Mouse (Mus musculus) right cerebral cortex, postnatal 14 days (tissue): ENCODE data around the gene Arhgap28.

Source experiments
- DNase-seq: peaks from one replicate; pipeline ENCODE4 v3.0.0; 2022

The Arhgap28 gene

DNA sequence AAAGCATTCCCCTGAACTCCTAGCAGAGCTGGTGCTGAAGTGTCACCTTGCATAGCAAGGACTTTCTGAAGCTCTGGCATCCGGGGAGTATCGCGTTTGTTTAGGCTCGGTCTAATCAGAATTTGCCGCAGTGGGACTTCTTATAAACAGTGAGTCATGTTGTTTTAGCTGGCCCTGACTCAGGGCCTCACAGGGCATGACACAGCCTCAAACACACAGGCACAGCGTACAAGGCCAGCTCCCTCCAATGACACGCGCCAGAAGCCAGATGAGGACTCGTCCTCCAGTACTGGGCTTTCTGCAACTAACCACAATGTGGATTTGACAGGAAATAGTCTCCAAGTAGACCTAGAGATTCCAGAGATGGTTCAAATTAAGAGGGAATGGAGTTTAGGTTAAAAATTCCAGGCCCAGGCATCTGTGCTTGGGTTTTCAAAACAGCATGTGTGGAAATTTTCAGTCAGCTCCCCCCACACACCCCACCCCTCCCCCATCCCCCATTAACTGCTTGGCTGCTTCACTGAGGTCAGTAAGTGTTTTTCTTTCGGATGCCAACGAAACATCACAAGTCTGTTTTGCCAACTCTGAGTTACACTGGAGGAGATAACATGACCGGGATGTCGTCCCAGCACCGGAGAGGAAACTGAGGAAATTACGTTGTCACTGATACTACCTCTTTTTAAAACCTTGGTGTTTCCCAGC lies 14.8 kb downstream of the Arhgap28 start:
- DNase-seq: no peak

DNA sequence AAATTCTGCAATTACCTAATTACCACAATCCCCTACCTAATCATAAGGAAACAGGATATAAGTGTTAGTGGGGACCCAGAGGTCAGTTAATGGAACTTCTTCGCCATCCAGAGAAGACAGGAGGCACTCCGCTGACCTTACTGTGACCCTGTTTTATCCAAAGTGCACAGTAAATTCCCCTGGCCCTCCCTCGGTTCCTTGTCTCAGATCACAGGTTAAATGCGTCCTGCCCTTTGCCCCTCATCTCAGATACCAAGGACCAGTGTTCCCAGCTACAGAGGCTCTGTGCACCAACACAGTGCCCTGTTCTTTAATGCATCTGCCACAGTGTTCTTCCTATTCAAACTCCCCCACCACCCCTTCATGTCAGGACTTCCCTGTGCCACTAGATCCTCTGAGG lies 18.4 kb downstream of the Arhgap28 start:
- no peak for DNase-seq

DNA sequence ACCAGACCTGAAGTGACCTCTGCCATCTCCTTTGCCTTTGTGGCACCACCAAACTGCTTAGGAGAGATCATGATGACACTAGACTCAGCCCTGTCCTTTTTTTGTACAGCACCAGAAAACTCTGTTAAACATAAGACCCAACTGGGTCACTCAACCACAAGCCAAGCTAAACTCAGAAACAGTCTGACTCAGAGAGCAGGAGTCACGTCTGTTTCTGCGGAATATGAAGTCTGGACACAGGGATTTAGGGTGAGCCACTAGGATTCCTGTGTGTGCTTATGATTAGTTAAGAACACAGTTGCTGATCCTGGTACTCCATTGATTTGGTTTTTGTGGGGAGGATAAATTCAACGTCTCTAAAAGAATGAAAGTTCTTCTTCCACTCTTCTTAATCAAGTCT lies 23.3 kb downstream of the Arhgap28 start:
- DNase-seq: no peak

DNA sequence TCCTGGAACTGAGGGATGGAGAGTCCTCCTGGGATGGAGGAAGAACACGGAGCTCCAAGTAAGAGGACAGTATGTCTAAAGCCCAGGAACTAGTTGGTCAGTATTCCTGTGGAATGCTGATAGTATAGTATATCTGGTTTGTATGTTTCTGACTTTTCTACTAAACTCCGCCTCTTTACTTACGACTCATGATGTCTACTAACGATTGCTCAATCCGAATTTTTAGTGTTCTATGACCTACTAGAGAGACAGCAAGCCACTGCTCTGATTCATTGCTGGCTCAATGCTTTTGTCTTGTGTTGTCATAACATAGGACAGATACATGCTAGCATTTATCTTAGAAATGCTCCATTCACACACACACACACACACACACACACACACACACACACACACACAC lies 24.7 kb downstream of the Arhgap28 start:
- DNase-seq: no peak

DNA sequence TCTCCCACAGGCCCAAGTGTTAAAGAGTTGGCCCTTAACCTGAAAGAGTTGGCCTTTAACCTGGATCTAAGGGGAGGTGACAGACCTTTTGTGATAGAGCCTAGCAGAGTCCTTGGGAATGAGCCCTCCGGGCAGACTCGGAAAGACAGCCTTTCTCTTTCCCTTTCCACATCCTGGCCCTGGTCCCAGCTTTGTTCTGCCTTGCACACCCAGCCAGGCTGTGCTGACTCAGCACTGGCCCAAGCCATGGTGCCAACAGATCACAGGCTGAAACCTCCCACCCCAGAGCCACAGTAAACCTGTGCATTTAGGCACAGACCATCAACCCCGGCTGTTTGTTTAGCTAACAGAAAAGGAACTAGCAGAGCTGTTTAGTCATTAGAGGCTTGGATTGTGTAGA lies 25.1 kb downstream of the Arhgap28 start:
- DNase-seq: no peak

DNA sequence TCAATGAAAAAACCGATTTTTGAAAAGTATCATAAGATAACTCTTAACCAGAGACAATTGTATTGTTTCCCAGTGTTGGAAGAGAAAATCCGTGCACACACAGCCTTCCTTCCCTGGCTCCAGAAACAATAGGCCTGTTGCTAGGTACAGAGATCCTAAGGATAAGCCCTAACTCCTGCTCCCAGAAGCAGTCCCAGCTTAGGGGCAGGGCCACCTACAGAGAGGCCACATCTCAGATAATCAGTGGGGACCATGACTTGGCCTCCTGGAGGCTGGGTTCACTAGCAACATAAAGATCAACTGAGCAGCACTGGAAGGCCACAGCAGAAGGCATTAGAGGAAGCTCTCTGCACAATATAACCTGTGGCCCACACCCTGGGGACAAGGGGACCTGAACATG lies 27.5 kb downstream of the Arhgap28 start:
- no peak for DNase-seq

DNA sequence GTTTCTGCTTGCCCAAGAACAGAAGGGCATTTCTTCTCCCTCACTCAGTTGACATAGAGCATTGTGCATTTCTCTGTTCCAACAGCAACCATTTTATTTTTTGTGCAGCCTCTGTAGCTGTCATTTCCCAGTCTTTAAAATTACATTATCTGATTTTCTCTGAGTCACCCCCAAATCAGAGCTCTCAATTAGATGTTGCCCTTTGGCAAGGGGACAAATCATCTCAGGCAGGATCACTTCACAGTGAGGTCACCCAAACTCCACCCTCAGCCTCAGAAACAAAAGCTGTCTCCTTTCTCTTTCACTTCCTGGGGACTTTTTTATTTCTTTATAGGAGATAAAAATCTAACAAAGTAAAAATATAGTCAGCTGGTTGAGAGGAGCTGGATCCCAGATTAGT lies 27.9 kb downstream of the Arhgap28 start:
- DNase-seq: no peak

DNA sequence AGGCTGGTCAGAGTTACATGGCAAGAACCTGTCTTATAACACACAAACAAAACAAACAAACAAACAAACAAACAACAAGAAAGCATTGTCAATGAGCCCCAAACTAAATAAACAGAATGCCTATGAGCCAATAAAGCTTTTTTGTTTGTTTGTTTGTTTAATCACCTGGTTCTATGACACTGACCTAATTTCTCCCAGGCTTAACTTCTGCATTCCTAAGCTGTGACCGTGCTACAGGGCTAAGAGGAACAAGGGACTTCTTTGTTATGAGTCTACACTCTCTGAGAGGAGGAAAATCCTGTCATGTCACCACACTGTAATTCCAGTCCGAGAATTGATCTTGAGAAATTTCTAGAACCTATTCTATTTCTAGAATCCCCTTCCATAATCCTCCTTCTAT lies 29.2 kb downstream of the Arhgap28 start:
- no peak for DNase-seq

DNA sequence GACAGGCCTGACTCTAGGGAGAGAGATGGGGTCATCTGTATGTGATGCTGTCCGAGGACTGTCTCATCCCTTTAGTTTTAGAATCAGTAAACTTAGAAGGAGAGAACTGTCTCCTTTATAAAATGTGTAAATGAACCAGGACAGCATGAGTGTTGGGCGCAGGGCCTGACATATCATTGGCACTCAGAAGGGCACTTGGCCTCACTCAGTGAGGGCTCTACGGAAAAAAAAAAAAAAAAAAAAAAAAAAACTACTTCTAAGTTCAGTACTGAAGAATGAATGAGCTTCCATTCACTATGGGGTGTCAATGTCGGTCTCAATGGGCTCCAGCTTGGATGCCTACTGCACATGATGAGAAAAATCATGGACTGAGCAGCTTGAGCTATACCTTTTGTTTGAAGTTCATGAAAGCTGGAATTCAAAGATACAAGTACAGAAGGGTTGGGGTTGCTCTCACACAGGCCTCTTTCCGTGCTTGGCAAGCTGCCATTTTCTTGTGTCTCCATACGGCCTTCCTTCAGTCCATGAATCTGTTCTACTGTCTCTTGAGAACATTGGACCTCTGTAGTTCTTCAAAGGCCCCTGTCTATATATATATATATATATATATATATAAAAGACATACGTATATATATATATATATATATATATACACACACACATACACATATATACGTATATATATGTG lies 36.9 kb downstream of the Arhgap28 start:
- no peak for DNase-seq

DNA sequence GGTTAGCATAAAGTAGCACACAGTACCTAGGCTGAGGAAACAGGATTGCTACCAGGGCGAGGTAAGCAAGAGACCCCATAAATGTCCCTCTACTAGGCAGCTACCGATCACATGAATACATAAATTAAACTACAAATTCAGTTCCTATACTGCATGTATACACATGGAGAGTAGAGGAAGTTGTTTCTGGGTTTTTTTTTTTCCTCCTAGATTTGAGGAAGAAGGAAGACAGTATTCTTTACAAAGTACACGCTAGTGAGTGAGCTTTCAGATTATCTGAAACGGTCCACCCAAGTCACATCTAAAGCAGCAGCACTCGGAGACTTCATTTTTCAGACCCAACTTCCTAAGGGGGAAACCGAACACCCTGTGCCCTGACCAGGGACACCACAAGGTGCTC lies 41.1 kb downstream of the Arhgap28 start:
- DNase-seq: no peak

DNA sequence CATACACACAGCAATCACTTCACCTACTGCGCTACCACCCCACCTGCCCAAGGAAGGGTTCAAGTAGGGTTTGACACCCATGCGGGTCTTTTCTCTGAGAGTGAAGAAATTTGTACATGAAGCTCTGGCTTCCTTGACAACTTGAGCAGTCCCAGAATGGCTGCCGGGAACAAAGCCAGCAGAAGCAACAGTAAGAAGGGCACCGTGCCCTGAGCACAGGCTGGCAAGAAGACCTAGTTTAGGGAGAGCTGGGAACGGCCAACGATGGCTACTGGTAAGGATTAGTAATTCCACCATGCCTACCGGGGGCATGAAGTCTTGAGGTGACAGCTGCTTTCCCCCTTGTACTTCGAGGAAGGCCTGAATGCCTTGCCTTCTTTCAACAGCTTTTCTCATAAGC lies 41.9 kb downstream of the Arhgap28 start:
- peak; percentile 67 for DNase-seq

DNA sequence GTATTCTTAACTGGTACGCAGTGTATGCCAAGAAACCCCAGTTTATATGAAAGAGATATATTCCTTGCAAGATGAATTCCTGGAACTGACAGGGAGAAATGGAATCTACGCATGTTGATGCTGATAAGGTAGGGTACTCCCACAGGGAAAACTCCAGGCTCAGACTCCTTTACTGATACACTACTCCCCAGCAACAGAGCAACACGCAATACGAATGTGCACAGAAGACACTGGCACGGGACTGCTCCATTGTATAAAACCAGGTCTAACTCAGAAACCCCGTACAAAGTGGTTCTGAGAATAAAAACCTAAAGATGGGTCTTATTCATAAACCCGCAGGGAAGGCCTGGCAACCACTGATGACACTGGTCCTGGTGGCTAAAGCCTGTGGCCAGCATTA lies 45.0 kb downstream of the Arhgap28 start:
- no peak for DNase-seq

DNA sequence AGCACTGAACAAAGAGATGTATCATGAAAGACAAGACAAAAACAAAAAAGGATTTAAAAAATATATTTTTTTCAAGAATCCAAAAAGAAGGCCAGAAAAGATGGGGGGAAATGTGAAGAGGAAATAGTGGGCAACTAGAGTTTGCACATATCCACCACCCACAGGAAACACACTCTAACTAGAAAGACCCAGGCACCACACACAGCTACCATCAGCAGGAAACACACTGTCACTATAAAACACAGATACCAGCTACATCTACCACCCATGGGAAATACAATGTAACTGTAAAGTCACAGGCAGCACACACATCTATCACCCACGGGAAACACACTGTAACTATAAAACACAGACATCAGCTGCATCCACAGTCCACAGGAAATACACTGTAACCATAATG lies 46.3 kb downstream of the Arhgap28 start:
- DNase-seq: no peak

DNA sequence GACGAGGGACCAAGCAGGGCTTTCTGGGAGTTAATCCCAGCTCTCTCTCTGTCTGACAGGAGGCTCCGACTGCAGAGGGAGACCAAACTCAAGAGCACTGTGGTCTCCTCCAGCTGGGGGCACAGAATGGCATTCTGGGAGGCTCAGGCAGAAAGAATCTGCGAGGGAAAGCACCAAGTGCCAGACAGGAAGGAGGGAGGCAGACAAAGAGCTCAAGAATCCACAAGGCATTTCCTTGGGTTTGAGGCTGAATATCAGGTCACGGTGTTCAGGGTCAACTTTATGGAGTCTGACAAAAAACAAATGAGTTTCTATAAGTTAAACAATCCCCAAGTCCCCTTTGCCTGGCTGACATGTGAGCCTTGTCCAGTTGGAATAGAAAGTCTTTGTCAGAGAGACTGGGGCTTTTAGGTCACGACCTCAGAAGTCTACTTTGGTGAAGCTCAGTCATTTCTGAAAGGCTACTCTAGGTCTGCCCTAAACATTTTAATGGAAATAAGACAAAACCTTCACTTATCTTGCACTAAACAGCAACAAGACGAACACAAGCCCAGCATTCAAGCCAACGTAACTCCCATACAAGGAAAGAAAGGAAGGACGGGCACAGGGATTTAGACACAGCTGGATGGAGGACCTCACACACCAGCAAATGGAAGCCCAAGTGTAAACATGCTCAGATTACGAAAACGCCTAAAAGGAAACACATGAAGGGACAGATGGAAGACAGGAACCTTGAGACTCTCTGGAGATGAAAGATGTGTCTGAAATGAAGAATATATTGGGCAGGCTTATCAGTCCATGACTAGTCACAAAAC lies 47.8 kb downstream of the Arhgap28 start:
- no peak for DNase-seq

DNA sequence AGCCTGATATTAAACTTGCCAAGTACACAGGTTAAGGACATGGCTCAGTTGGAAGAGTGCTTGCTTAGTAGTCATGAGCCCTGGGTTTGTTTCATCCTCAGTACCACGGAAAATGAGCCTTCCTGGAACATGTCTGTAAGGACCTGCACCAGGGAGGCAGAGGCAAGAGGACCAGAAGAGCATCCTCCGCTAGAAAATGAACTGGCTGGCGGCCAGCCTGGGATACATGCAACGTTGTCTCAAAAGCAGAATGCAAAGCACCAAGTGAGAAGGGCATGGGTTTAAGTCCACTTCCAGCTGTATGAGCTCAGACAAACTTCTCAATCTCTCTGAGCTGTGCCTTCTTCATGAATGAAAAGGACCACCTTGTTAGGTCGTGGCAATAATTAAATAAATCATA lies 49.0 kb downstream of the Arhgap28 start:
- no peak for DNase-seq

DNA sequence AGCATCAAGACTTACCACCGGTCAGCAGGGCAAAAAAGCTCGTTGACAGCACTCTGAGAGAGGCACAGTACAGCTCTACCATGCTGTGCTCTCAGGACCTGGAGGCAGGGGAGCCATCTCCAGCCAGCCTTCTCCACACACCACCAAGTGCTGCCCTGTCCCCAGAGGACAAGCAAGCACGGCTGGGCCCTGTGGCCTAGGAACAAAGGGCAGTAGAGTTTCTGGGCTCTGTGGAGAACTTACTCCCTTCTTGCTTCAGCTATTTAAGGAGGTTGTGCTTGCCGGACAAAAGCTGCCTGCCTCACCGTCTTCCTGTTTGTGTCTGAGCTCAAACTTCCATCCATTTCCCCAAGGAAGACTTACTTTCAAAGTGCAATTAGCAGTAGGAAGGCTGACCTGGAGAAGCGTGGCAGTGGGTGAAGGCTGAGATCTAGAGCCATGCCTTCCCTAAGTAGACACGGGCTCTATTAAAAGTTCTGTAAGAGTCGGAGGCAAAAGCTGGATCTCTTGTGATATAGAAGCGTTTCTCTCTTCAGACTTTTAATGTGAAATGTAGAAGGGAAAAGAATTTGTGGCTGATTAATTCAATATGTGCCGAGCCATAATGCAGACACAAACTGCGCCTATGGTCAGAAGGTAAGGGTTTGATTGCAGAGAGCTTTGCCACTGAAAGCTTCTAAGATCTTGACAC lies 53.3 kb downstream of the Arhgap28 start:
- DNase-seq: no peak

DNA sequence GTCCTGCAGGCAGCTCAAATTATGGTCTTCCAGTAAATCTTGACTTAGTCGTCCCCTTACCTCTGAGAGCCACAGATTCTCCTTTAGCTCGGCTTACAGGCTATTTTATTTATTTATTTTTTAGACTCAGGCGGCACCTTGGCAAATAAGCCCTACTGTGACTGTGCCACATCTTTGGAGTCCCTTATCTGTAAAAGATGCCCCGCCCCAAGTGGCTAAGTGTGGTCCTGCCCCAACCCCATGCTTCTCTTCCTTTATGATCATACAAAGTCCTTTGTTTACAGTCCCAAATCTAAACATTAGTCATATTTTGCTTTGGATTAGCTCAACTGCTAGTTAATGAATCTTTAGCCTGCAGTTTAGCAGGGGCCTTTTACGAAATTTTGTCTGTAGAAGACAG lies 55.3 kb downstream of the Arhgap28 start:
- no peak for DNase-seq

DNA sequence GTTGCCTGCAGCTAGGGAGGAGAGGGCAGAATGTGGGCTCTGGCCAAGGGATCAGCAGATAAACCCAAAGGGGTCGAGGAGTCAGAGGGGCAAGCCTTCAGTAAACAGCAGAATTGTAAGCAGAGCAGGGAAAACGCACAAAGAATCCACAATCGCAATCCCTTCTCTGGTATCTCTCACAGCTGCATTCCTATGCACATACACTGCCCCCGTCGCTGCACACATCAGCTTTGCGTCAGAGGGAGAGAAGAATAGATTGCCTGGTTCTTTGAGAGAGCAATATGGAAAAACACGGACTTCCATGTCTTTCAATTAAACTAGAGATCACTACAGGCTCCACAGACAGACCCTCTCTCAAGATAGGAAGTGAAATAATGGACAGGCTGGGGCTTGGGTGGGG lies 58.5 kb downstream of the Arhgap28 start:
- DNase-seq: no peak

DNA sequence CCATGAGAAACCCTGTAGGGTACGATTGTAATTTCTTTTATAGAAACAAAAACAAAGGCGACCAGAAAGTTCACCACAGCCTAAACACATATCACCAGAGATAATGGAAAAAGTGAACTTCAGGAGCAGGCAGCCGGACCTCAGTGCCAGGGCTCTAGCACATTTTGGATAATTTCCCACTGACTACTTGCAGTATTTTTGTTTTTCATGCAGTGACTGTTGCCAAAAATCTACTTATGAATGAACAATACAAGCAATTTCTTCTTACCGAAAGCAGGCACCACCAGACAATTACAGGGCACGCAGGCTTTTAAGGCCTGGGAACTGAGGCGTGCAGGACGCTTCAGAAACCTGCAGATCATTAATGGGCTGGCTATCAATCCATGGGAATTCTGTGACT lies 59.7 kb downstream of the Arhgap28 start:
- DNase-seq: no peak

DNA sequence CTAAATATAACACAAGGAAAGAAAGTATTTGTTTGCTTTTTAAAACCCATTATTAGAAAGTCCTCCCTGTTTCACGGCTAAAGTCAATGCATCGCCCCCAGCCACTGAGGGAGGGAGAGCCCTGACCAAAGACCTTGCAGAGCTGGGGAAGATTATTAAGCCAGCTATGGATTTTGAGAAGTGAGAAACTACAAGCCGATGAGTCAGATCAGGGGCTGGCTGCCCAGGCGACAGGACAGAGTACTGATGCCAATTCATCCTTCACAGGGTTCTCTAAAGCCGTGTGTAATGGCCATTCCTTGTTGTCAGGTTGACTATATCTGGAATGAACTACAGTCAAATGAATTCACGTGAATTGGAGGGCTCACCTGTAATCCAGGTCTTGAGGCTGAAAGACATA lies 62.9 kb downstream of the Arhgap28 start:
- DNase-seq: no peak

DNA sequence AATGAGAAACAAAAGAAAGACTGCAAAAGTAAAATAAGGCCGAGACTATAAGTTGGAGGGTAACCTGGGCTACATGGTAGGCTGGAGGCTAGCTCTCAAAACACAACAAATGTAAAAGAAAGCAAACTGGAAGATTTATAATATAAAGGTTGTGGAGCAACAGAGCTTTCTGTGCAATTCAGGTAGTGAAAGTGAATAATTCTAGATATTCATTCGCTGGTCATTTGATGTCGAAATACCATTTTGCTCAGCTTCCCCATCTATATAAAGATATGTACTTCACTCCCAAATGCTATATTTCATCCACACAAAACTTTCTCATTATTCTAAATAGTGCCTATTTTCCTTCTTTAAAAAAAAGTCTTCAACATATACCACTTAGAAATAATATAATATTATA lies 66.9 kb downstream of the Arhgap28 start:
- DNase-seq: no peak

DNA sequence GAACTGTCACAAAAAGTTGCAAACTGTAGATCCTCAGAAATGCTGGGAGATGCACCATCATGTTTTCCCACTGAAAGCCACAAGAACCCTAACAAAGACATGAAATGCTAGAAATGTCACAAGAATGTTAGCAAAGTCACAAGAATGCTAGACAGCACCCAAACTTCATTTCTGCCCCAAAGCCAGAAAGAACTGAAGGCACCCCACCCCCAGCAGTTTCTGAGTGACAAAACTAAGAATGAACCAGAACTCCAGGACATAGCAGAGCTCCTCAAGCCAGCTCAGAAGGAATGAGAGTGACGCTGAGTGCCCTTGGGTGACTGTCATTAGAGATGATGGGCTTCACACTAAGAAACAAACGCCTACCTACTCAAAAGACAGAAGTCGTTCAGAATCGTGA lies 68.4 kb downstream of the Arhgap28 start:
- DNase-seq: no peak

DNA sequence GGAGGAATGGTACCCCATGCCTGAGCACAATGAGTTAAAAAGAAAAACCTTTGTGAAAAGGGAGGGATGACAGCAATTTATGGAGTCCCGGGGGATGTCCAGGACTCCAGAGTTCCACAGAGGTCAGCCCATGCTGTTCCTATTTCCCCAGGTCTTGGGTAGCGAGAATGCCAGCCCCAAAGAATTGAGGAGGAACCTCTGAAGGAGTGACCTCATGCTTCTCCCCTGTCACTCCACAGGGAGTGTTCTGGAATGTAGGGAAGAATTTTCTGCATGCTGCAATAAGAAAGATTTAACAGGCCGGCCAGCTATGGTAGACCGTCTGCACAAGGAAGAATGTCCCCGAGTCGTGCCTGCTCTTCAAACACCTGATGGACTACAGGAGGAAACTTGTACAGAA lies 72.5 kb downstream of the Arhgap28 start:
- no peak for DNase-seq

DNA sequence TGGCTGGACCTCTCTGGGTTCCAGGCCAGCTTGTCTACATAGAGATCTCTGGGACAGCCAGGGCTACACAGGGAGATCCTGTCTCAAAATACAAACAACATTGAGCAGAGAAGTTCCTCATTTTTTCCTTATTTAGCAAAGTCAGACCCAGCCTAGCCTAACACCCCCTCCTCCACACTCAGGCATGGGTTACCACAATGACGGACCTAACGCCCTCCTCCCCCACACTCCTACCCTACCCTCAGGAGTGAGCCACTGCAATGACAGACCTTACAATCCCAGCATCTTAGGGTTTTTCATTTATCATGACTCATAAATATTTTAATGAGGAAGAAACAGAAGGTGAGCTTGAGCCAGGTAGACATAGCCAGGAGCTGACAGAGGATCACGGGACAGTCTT lies 73.0 kb downstream of the Arhgap28 start:
- DNase-seq: no peak
